Mouse (Mus musculus) myocyte (in vitro differentiated cells): Measurements from ENCODE around the gene Btbd2.

Source experiments
- CEBPB ChIP-seq: IDR thresholded peaks from 2 replicates; pipeline ENCODE4 v1.6.1; 2011; ENCODE audit warnings: mild to moderate bottlenecking, moderate library complexity; ENCODE audit not compliant: poor library complexity, insufficient read depth, severe bottlenecking
- E2F4 ChIP-seq: IDR thresholded peaks from one replicate; pipeline ENCODE4 v1.6.1; 2011; ENCODE audit warnings: mild to moderate bottlenecking, control low read depth, moderate library complexity; ENCODE audit not compliant: insufficient read depth
- MAX ChIP-seq: IDR thresholded peaks from one replicate; pipeline ENCODE4 v1.6.1; 2011; ENCODE audit warnings: low read depth, mild to moderate bottlenecking, control low read depth
- MYOG ChIP-seq, 3 experiments: IDR thresholded peaks; one replicate each; pipeline ENCODE4 v1.6.1; 2011; ENCODE audit warnings: control low read depth in 2 of 3, low read depth in 2 of 3, mild to moderate bottlenecking in 2 of 3; ENCODE audit not compliant: insufficient read length in 2 of 3, control insufficient read depth in 1 of 3, insufficient read depth in 1 of 3
- POLR2A ChIP-seq: IDR thresholded peaks from one replicate; pipeline ENCODE4 v1.6.1; 2011; ENCODE audit warnings: low read depth, mild to moderate bottlenecking, control low read depth, moderate library complexity; ENCODE audit not compliant: insufficient read length
- POLR2AphosphoS2 ChIP-seq: IDR thresholded peaks from one replicate; pipeline ENCODE4 v1.6.1; 2011; ENCODE audit warnings: low read depth, control low read depth; ENCODE audit not compliant: insufficient read length
- REST ChIP-seq: IDR thresholded peaks from one replicate; pipeline ENCODE4 v1.6.1; 2011; ENCODE audit warnings: mild to moderate bottlenecking, control low read depth, moderate library complexity; ENCODE audit not compliant: insufficient read depth, insufficient read length
- SRF ChIP-seq: IDR thresholded peaks from one replicate; pipeline ENCODE4 v1.6.1; 2011; ENCODE audit warnings: low read depth; ENCODE audit not compliant: control insufficient read depth, insufficient read length
- TCF12 ChIP-seq: IDR thresholded peaks from one replicate; pipeline ENCODE4 v1.6.1; 2011; ENCODE audit warnings: mild to moderate bottlenecking, control low read depth; ENCODE audit not compliant: poor library complexity, insufficient read depth, severe bottlenecking
- TCF3 ChIP-seq: IDR thresholded peaks from one replicate; pipeline ENCODE4 v1.6.1; 2011; ENCODE audit warnings: low read depth, control low read depth; ENCODE audit not compliant: insufficient read length
- USF1 ChIP-seq: IDR thresholded peaks from one replicate; pipeline ENCODE4 v1.6.1; 2011; ENCODE audit warnings: low read depth, mild to moderate bottlenecking, control low read depth, moderate library complexity

DNA sequence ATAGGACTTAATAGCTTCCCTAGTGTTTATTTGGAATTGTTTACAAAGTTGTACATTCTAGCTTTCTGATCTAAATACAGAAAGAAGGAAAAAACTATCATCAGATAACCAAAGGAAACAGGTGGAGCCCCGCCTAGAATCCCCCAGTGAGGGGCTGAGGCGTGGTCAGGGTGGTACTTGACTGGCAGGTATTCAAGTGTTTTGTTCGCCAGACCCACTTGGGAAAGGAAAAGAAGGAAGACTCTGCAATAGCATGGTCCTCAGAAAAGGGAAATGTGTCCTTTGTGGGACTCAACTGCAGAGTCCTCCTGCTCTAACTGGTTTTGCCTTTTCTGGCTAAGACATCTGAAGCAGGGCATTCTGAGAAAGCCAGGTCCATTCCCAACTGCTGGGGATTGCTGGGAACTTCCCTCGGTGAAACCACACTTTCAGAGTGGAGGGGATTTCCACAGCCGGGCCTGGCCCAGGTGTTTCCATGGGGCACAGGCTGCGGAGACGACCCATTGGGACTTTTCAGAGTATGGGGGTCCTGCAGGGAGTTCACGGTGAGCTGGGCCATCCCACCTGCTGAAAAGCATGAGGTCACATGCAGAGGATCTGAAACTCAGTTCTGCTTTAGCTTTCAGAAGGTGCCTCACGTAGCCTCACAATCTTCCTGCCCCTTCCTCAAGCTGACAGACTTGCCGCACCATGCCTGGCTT is 39.1 kb upstream of the Btbd2 start:
- TF ChIP-seq MAX (no peak), POLR2AphosphoS2 (no peak), USF1 (no peak), POLR2A (no peak), MYOG (IDR thresholded peaks at IDR 0.05; ENCODE audit: control insufficient read depth in 1 of 3, insufficient read depth in 1 of 3, insufficient read length in 2 of 3, low read depth in 2 of 3) (no peak), REST (no peak), CEBPB (no peak), TCF3 (no peak), TCF12 (no peak), E2F4 (no peak), SRF (no peak)
